Mouse (Mus musculus) layer of hippocampus, adult 9-10 months (tissue): ENCODE results near the gene Gm12886.

Experiments used
- DNase-seq: peaks from one replicate; pipeline ENCODE4 v3.0.0; 2022; ENCODE audit warnings: low spot score

Gm12886 gene

DNA sequence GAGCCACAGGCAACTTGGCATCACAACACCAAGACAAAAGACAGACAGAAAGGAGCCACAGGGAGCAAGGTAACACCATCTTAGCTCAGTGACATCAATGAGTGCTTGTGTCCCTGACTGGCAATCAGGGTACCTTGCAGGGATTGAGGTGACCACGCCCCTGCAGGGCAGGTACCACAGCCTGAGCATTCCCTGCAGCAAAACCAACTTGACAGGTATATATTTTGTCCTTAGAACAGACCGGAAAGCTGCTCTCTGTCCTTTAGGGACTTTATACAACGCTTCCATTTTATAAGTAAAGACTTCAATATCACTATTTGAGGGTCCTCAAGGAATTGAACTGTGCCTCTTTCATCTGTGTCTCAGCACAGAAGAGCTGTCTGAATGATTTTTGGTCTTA, at the start of gene Gm12886:
Gene Gm12886 (minus strand): TSS at position 101 of the 400 bp plus-strand sequence.
- DNase-seq: no peak
